Mouse (Mus musculus): ENCODE results near the gene Poc1b. TPM values are rescaled to one million over a fixed set of nuclear protein-coding genes. Genes with fewer than 3 reads are reported as not detected.

The Poc1b gene
- polyA plus RNA-seq, 1 experiment: 8.0 TPM

DNA sequence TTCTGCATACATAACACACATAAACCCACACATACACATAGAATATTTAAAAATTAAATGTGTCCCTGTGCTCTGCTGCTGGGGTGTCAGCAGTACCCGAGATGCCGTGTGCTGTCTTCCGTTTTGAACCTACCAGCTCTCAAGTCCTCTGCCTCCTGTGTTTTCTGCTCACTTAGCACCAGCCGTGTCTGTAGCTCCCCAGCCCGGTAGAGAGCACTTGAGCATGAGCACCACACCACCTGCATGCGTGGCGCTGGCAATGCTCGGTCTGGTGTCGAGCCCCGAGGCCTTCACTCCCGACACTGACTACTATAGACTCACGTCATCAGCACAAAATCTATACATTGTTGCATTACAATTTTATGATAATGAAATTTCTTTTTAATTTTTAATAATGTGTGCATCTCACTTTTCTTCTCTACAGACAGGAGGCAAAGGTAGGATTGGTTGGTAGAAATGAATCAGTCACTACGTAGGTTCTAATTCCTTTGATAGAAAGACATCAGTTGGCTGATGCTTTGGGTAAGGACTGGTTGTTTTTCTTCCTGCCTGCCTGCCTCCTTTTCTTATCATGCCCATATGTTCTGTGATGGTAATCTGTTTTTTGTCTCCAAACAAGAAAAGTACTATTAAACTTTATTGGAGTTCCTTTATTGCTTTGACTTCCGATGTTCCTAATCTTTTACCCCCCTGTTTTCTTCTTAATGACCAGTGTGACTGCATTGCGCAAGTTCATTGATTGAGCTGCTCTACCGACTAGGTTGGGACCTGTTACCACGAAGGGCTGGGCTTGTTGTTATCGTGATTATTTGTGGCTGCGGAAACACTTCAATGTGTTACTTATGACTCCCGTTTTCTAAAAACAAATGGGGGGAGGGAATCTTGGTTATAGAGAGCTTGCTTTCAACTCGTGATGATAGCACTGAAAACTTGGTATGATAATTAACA, 82.1 kb downstream of the Poc1b start:
- Histone ChIP-seq H3K4me3 (no peak overlapping the region), H3K27me3 (ENCODE audit: control insufficient read depth, insufficient read depth, insufficient read length) (no peaks in the 10 kb centered on the region), H3K4me2 (ENCODE audit: low read depth) (no peak overlapping the region), H3ac (ENCODE audit: control insufficient read depth, insufficient read length) (no peak overlapping the region), H3K79me2 (ENCODE audit: control insufficient read depth, insufficient read depth) (no peaks in the 10 kb centered on the region), H3K36me3 (ENCODE audit: control insufficient read depth, insufficient read depth) (no peaks in the 10 kb centered on the region)
- TF ChIP-seq USF1 (IDR thresholded peaks at IDR 0.05; ENCODE audit: low read depth) (no peak), TCF3 (IDR thresholded peaks at IDR 0.05; ENCODE audit: insufficient read length, low read depth) (no peak), POLR2AphosphoS2 (IDR thresholded peaks at IDR 0.05; ENCODE audit: insufficient read length, low read depth) (no peak), REST (IDR thresholded peaks at IDR 0.05; ENCODE audit: insufficient read depth, insufficient read length) (no peak), MYOG (IDR thresholded peaks at IDR 0.05; ENCODE audit: control insufficient read depth in 1 of 3, insufficient read depth in 1 of 3, insufficient read length in 2 of 3, low read depth in 2 of 3) (no peak), SRF (IDR thresholded peaks at IDR 0.05; ENCODE audit: control insufficient read depth, insufficient read length, low read depth) (no peak), E2F4 (IDR thresholded peaks at IDR 0.05; ENCODE audit: insufficient read depth) (no peak), MYOD1 (IDR thresholded peaks at IDR 0.05; ENCODE audit: control insufficient read depth in 1 of 3, insufficient read length in 2 of 3, low read depth in 2 of 3) (no peak), CEBPB (IDR thresholded peaks at IDR 0.05; ENCODE audit: insufficient read depth, poor library complexity, severe bottlenecking) (no peak), MAX (IDR thresholded peaks at IDR 0.05; ENCODE audit: low read depth) (no peak), TCF12 (IDR thresholded peaks at IDR 0.05; ENCODE audit: insufficient read depth, poor library complexity, severe bottlenecking) (no peak), POLR2A (IDR thresholded peaks at IDR 0.05; ENCODE audit: insufficient read length, low read depth) (no peak)

DNA sequence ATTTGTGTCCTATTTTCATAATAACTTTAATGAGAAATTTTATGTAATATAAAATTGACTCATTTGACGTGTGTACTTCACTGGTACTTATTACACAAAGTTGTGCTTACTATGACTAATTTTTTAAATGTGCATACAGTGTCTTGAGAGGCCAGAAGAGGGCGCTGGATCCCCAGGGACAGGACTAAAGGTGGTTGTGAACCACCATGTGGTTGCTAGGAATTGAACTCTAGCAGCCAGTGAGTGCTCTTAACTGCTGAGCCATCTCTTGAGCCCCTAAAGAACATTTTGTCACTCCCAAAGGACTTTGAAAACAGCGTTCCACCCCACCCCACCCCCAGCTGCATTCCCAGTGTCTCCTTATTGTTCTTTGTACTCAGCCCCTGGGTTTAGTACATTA, 84.0 kb downstream of the Poc1b start:
- Histone ChIP-seq H3K36me3 (ENCODE audit: control insufficient read depth, insufficient read depth) (no peaks in the 10 kb centered on the region), H3K4me3 (no peak overlapping the region), H3ac (ENCODE audit: control insufficient read depth, insufficient read length) (no peak overlapping the region), H3K4me2 (ENCODE audit: low read depth) (no peak overlapping the region), H3K27me3 (ENCODE audit: control insufficient read depth, insufficient read depth, insufficient read length) (no peaks in the 10 kb centered on the region), H3K79me2 (ENCODE audit: control insufficient read depth, insufficient read depth) (no peaks in the 10 kb centered on the region)
- no peak for TF ChIP-seq MAX (IDR thresholded peaks at IDR 0.05; ENCODE audit: low read depth)
- TF ChIP-seq USF1 (IDR thresholded peaks at IDR 0.05; ENCODE audit: low read depth): no peak
- no peak for TF ChIP-seq MYOG (IDR thresholded peaks at IDR 0.05; ENCODE audit: control insufficient read depth in 1 of 3, insufficient read depth in 1 of 3, insufficient read length in 2 of 3, low read depth in 2 of 3)
- no peak for TF ChIP-seq SRF (IDR thresholded peaks at IDR 0.05; ENCODE audit: control insufficient read depth, insufficient read length, low read depth)
- no peak for TF ChIP-seq POLR2A (IDR thresholded peaks at IDR 0.05; ENCODE audit: insufficient read length, low read depth)
- TF ChIP-seq E2F4 (IDR thresholded peaks at IDR 0.05; ENCODE audit: insufficient read depth): no peak
- no peak for TF ChIP-seq REST (IDR thresholded peaks at IDR 0.05; ENCODE audit: insufficient read depth, insufficient read length)
- no peak for TF ChIP-seq POLR2AphosphoS2 (IDR thresholded peaks at IDR 0.05; ENCODE audit: insufficient read length, low read depth)
- TF ChIP-seq TCF3 (IDR thresholded peaks at IDR 0.05; ENCODE audit: insufficient read length, low read depth): no peak
- TF ChIP-seq TCF12 (IDR thresholded peaks at IDR 0.05; ENCODE audit: insufficient read depth, poor library complexity, severe bottlenecking): no peak
- TF ChIP-seq CEBPB (IDR thresholded peaks at IDR 0.05; ENCODE audit: insufficient read depth, poor library complexity, severe bottlenecking): no peak
- TF ChIP-seq MYOD1 (IDR thresholded peaks at IDR 0.05; ENCODE audit: control insufficient read depth in 1 of 3, insufficient read length in 2 of 3, low read depth in 2 of 3): no peak

DNA sequence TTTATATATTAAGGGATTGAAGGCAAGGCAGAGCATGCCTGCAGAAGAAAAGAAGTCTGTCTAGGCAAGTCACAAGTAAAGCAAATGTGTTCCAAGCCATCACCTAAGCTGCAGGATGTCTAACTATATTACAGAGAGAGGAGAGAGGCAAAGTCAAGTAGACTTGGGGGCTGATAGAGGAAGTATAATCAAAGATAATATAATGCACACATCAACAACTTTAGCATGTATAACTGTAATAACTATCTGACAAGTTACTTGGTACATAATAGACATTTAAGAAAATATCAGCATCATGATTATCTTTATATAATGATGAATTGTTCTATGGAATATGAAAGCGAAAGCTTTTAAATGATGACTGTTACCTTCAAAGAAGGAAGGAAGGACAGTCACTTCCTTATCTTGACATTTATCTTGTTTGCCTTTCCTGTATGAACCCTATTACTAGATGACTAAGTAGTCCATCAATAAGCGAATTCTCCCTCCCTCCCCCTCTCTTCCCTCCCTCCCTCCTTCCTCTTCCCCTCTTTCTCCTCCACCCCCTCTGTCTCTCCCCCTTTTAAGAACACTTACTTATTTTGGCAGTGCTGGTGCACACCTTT, 87.7 kb downstream of the Poc1b start:
- no peak overlapping the region for H3K4me3 ChIP-seq
- no peaks in the 10 kb centered on the region for H3K79me2 ChIP-seq (ENCODE audit: control insufficient read depth, insufficient read depth)
- TF ChIP-seq USF1 (IDR thresholded peaks at IDR 0.05; ENCODE audit: low read depth) (no peak), SRF (IDR thresholded peaks at IDR 0.05; ENCODE audit: control insufficient read depth, insufficient read length, low read depth) (no peak), TCF12 (IDR thresholded peaks at IDR 0.05; ENCODE audit: insufficient read depth, poor library complexity, severe bottlenecking) (no peak), POLR2AphosphoS2 (IDR thresholded peaks at IDR 0.05; ENCODE audit: insufficient read length, low read depth) (no peak), MYOG (IDR thresholded peaks at IDR 0.05; ENCODE audit: control insufficient read depth in 1 of 3, insufficient read depth in 1 of 3, insufficient read length in 2 of 3, low read depth in 2 of 3) (no peak), MAX (IDR thresholded peaks at IDR 0.05; ENCODE audit: low read depth) (no peak), TCF3 (IDR thresholded peaks at IDR 0.05; ENCODE audit: insufficient read length, low read depth) (no peak), MYOD1 (IDR thresholded peaks at IDR 0.05; ENCODE audit: control insufficient read depth in 1 of 3, insufficient read length in 2 of 3, low read depth in 2 of 3) (no peak), CEBPB (IDR thresholded peaks at IDR 0.05; ENCODE audit: insufficient read depth, poor library complexity, severe bottlenecking) (no peak), E2F4 (IDR thresholded peaks at IDR 0.05; ENCODE audit: insufficient read depth) (no peak), REST (IDR thresholded peaks at IDR 0.05; ENCODE audit: insufficient read depth, insufficient read length) (no peak), POLR2A (IDR thresholded peaks at IDR 0.05; ENCODE audit: insufficient read length, low read depth) (no peak)
- H3ac ChIP-seq (ENCODE audit: control insufficient read depth, insufficient read length): no peak overlapping the region
- H3K4me2 ChIP-seq (ENCODE audit: low read depth): no peak overlapping the region
- no peaks in the 10 kb centered on the region for H3K36me3 ChIP-seq (ENCODE audit: control insufficient read depth, insufficient read depth)
- no peaks in the 10 kb centered on the region for H3K27me3 ChIP-seq (ENCODE audit: control insufficient read depth, insufficient read depth, insufficient read length)

DNA sequence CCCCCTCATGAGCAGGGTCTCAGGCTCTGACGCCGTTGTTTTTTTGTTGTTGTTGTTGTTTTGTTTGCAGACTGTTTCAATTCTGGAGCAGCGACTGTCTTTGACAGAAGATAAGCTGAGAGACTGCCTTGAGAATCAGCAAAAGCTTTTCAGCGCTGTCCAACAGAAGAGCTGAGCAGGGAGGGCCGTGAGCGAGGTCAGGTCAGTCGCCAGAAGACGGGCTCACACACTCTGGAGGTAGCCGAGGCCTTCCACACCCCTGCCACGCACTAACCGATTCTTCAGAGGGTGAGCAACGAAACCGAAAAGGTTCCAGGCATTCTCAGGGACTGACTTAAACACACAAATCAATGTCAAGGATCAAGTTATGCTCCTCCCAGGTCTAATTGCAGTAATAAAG, 89.7 kb downstream of the Poc1b start:
- TF ChIP-seq TCF3 (IDR thresholded peaks at IDR 0.05; ENCODE audit: insufficient read length, low read depth) (no peak), POLR2A (IDR thresholded peaks at IDR 0.05; ENCODE audit: insufficient read length, low read depth) (no peak), REST (IDR thresholded peaks at IDR 0.05; ENCODE audit: insufficient read depth, insufficient read length) (no peak), SRF (IDR thresholded peaks at IDR 0.05; ENCODE audit: control insufficient read depth, insufficient read length, low read depth) (no peak), TCF12 (IDR thresholded peaks at IDR 0.05; ENCODE audit: insufficient read depth, poor library complexity, severe bottlenecking) (no peak), MYOG (IDR thresholded peaks at IDR 0.05; ENCODE audit: control insufficient read depth in 1 of 3, insufficient read depth in 1 of 3, insufficient read length in 2 of 3, low read depth in 2 of 3) (no peak), USF1 (IDR thresholded peaks at IDR 0.05; ENCODE audit: low read depth) (no peak), POLR2AphosphoS2 (IDR thresholded peaks at IDR 0.05; ENCODE audit: insufficient read length, low read depth) (no peak), CEBPB (IDR thresholded peaks at IDR 0.05; ENCODE audit: insufficient read depth, poor library complexity, severe bottlenecking) (no peak)
- H3K79me2 ChIP-seq (ENCODE audit: control insufficient read depth, insufficient read depth): no peaks in the 10 kb centered on the region
- H3ac ChIP-seq (ENCODE audit: control insufficient read depth, insufficient read length): no peak overlapping the region

More for the DNA sequence above, 89.7 kb downstream of the Poc1b start:
- Histone ChIP-seq H3K36me3 (ENCODE audit: control insufficient read depth, insufficient read depth) (no peaks in the 10 kb centered on the region), H3K27me3 (ENCODE audit: control insufficient read depth, insufficient read depth, insufficient read length) (no peaks in the 10 kb centered on the region), H3K4me3 (no peak overlapping the region), H3K4me2 (ENCODE audit: low read depth) (no peak overlapping the region)

Measured in myocyte (in vitro differentiated cells).